Mouse (Mus musculus): ENCODE data around the gene Ldb2. TPM values are rescaled to one million over a fixed set of nuclear protein-coding genes. Genes with fewer than 3 reads are reported as not detected.

Gene Ldb2
- total RNA-seq, 2 experiments from 2014 or later: 34.1 to 40.6 TPM

GRCm38 (mm10) chr5:44465238-44465637, 334.2 kb downstream of the Ldb2 start:
- no peak for DNase-seq (ENCODE audit: low spot score in 2 of 2)
